Mouse (Mus musculus) hindbrain, postnatal 0 days (tissue): ENCODE data around the gene Gapdhs. TPM values are rescaled to one million over a fixed set of nuclear protein-coding genes. Genes with fewer than 3 reads are reported as not detected.

Experiments used
- ATAC-seq: fragments of 200-750 bp; cut with Nextera tagmentation; 2 replicates; pipeline ENCODE4 v1.8.0; 2017; ENCODE audit warnings: mild to moderate bottlenecking, moderate TSS enrichment, moderate library complexity
- DNase-seq: peaks from one replicate; pipeline ENCODE4 v3.0.0-alpha.2; 2015; ENCODE audit warnings: low spot score
- H3K27ac ChIP-seq: fragments of 300-500 bp; sonication (generic); 2 replicates; pipeline ENCODE4 v1.5.1; 2014; ENCODE audit warnings: mild to moderate bottlenecking
- H3K27me3 ChIP-seq: fragments of 300-500 bp; sonication (generic); 2 replicates; pipeline ENCODE4 v1.6.1; 2014; ENCODE audit warnings: low read length, mixed read lengths; ENCODE audit not compliant: insufficient read depth
- H3K36me3 ChIP-seq: fragments of 300-500 bp; sonication (generic); 2 replicates; pipeline ENCODE4 v1.6.1; 2014; ENCODE audit warnings: low read length, mixed read lengths; ENCODE audit not compliant: insufficient read depth
- H3K4me1 ChIP-seq: fragments of 300-500 bp; sonication (generic); 2 replicates; pipeline ENCODE4 v1.6.1; 2014; ENCODE audit warnings: antibody characterized with exemption, low read length, mixed read lengths; ENCODE audit not compliant: insufficient read depth
- H3K4me2 ChIP-seq: fragments of 300-500 bp; sonication (generic); 2 replicates; pipeline ENCODE4 v1.6.1; 2014; ENCODE audit warnings: low read depth, mild to moderate bottlenecking, low read length, moderate library complexity, mixed read lengths
- H3K4me3 ChIP-seq: fragments of 300-500 bp; sonication (generic); 2 replicates; pipeline ENCODE4 v1.5.1; 2014; ENCODE audit warnings: low read length
- H3K9ac ChIP-seq: fragments of 300-500 bp; sonication (generic); replicated peaks from 2 replicates; pipeline ENCODE4 v1.6.1; 2014; ENCODE audit warnings: mild to moderate bottlenecking, low read length, moderate library complexity, mixed read lengths
- H3K9me3 ChIP-seq: fragments of 300-500 bp; sonication (generic); 2 replicates; pipeline ENCODE4 v1.6.1; 2016; ENCODE audit warnings: low read length, mixed read lengths
- CTCF ChIP-seq: IDR thresholded peaks from 2 replicates; pipeline ENCODE4 v1.5.1; 2016; ENCODE audit warnings: antibody characterized with exemption, control low read depth, low read depth
- WGBS: fragments of 180-500 bp; shearing (Covaris S2); extraction: QIAGEN DNeasy Blood & Tissue Kit; methylation state at CpG from one replicate; pipeline ENCODE4 v1.1.7; 2014; 5-methylcytosine and 5-hydroxymethylcytosine counted together
- polyA plus RNA-seq: library from polyadenylated mRNA; unstranded; fragments of >200 nt; fragmentation: Nextera tagmentation; extraction: Ambion mirVana; gene quantifications from 2 replicates; pipeline ENCODE4 v1.2.1, GENCODE M21; 2015
- total RNA-seq: library from RNA; depleted of rRNA; stranded (reverse); fragments of >200 nt; gene quantifications from 2 replicates; pipeline ENCODE4 v1.2.3, GENCODE M21; 2014

Gene Gapdhs
- total and polyA plus RNA-seq, 2 experiments from 2014 or later = 0.69 TPM; not detected in 1

DNA sequence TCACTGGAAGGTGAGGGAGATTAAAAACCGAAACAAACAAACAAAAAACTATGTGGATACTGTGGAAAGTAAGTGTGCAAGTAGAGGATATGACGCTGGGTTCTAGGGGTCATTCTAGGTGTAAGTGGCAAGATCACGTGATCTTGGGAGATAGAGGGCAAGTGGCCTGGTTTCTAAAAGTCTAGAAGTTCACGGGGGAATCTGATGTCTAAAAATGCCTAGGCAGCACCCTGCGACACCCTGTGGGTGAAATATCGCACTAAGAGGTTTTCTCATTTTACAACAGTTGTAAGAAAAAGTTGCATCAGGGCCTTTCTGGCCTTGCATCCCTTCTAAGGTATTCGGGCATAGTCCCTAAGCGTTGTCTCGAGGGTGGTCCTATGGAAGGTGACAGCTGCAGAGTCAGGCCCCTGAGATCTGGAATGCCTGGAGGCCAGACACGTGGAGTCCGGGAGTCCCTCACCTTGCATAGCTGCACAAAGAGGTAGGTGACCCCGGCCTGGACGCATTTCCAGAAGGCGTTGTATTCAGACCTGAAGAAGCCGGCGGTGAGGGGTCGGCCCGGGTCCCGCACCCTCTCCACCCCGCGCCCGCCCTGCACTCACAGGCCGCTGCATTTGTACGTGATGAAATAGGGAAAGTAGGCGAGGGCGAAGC lies 14.6 kb downstream of the Gapdhs start:
- Histone ChIP-seq H3K9me3 (no peaks in the 10 kb centered on the region), H3K9ac (peak overlapping the region; percentile 82), H3K27ac (peak overlapping the region; percentile 86), H3K36me3 (peaks cover 20% of the 10 kb centered on the region), H3K27me3 (no peaks in the 10 kb centered on the region), H3K4me1 (peaks cover 7% of the 10 kb centered on the region; the same call in 1 of the 2 replicates), H3K4me2 (peak overlapping the region; percentile 83), H3K4me3 (peak overlapping the region; percentile 72)
- no peak for DNase-seq
- TF ChIP-seq CTCF = 0 out of 2 replicates have a peak, but pooled peaks have one; percentile 7
- no peak; the same call in 1 of the 2 replicates for ATAC-seq
- 9% methylated on average over 26 of the region's 26 CpGs for WGBS

DNA sequence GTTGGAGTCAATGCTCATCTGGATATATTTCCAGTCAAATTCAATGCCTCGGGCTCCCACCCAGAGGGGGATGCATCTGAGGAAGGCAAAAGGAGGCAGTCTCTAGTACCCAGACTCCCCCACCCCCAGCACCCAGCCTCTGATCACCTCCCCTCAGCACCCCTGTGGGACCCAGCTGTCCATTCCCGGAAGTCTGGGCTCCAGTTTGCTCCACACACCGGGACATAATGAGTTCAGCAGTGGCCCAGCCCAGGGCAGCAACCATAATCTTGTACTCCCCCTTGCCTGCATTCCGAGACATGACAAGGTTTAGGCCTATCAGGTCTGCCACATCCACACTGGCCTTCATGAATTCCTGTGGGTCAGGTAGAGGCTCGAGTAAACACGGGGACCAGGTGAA lies 15.3 kb downstream of the Gapdhs start:
- H3K27ac ChIP-seq = no peak overlapping the region
- DNase-seq (no peak), ATAC-seq (no peak)
- TF ChIP-seq CTCF = no peak
- H3K4me1 ChIP-seq = peaks cover 7% of the 10 kb centered on the region; the same call in 1 of the 2 replicates
- H3K4me3 ChIP-seq = peak overlapping the region; percentile 72; the same call in 1 of the 2 replicates
- peaks cover 18% of the 10 kb centered on the region for H3K36me3 ChIP-seq
- H3K9ac ChIP-seq = peak overlapping the region; percentile 82; the same call in 1 of the 2 replicates
- no peaks in the 10 kb centered on the region for H3K27me3 ChIP-seq
- peak overlapping the region; percentile 83 for H3K4me2 ChIP-seq
- H3K9me3 ChIP-seq = no peaks in the 10 kb centered on the region
- WGBS = 88% methylated on average over 6 of the region's 6 CpGs

DNA sequence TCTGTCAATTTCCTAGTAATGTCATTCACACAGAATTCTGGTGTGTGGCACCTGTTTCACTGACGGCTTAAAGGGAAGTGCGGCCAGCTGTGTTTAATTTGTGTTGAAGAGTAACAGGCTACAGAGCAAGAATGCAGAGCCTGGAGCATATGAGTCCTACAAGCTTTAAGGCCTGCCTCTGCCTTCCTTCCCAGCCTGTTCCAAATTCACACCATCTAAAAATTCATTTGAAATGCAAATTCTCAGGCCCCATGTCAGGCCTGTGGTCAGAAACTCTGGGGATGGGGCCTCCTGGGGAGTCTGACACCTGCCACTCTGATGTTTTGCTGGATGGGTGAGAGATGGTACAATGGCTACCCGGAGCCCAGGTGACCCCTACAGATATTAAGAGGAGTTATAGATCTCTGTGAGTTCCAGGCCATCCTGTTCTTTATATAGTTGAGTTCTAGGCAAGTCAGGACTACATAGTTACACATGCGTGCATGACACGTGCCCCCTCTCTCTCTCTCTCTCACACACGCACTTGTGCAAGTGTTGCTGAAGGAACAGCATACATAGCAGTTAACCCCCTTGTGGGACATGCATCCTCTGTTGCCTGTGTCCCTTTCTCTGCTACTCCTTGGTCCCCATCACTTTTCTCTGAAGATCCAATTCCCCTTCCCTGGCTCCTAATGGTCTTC lies 20.1 kb downstream of the Gapdhs start:
- WGBS = 67% methylated on average over 6 of the region's 6 CpGs
- Histone ChIP-seq H3K9me3 (no peaks in the 10 kb centered on the region), H3K9ac (no peak overlapping the region), H3K27ac (no peak overlapping the region), H3K4me2 (no peak overlapping the region), H3K4me3 (no peak overlapping the region), H3K36me3 (peaks cover 9% of the 10 kb centered on the region), H3K4me1 (peaks cover 4% of the 10 kb centered on the region; the same call in 1 of the 2 replicates), H3K27me3 (no peaks in the 10 kb centered on the region)
- DNase-seq = no peak
- no peak for TF ChIP-seq CTCF
- ATAC-seq = no peak

DNA sequence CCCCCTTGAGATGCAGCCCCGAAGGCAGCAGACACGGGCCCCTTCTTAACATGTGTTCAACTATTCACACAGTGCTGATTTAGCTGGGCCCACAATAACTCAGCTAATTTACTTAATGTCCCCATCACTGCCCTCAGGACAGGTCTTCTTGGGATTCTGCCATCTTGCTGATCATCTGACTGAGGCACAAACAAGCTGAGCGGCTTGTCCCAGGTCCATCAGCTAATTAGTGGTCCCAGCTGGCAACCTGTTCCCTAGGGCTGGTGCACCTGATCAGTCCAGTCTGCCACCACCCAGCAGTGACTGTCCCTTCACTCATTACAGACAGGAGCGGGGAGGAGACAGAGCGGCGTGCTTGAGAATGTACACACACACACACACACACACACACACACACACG lies 22.2 kb downstream of the Gapdhs start:
- Histone ChIP-seq H3K36me3 (no peaks in the 10 kb centered on the region), H3K9ac (no peak overlapping the region), H3K4me1 (peaks cover 12% of the 10 kb centered on the region; the same call in 1 of the 2 replicates), H3K27ac (no peak overlapping the region), H3K9me3 (no peaks in the 10 kb centered on the region), H3K27me3 (no peaks in the 10 kb centered on the region), H3K4me3 (no peak overlapping the region), H3K4me2 (no peak overlapping the region)
- ATAC-seq (no peak), DNase-seq (peak; percentile 56)
- TF ChIP-seq CTCF = no peak
- 58% methylated on average over 7 of the region's 7 CpGs for WGBS

DNA sequence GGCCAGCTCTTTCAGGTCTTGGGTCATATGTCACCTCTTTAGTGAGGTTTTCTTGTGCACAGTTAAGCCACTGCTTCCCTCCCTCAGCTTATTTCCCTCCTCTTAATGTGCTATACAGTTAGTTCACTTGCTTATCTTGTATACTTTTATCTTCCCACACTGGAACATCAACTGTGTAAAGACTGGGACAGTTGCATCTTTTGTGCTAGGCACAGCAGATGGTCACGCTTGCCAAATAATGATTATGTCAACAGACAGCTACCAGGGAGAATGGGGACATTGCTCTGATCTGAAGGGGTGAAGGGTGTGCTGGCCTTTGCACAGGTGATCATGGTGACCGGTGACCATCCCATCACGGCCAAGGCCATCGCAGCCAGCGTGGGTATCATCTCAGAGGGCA lies 23.8 kb downstream of the Gapdhs start:
- H3K36me3 ChIP-seq = no peaks in the 10 kb centered on the region
- H3K27me3 ChIP-seq = no peaks in the 10 kb centered on the region
- H3K9ac ChIP-seq = no peak overlapping the region
- 92% methylated on average over 5 of the region's 5 CpGs for WGBS
- DNase-seq (no peak), ATAC-seq (no peak)
- H3K4me2 ChIP-seq = no peak overlapping the region
- no peak for TF ChIP-seq CTCF
- no peaks in the 10 kb centered on the region for H3K9me3 ChIP-seq
- H3K4me3 ChIP-seq = no peak overlapping the region
- H3K27ac ChIP-seq = no peak overlapping the region
- H3K4me1 ChIP-seq = peaks cover 12% of the 10 kb centered on the region; the same call in 1 of the 2 replicates

DNA sequence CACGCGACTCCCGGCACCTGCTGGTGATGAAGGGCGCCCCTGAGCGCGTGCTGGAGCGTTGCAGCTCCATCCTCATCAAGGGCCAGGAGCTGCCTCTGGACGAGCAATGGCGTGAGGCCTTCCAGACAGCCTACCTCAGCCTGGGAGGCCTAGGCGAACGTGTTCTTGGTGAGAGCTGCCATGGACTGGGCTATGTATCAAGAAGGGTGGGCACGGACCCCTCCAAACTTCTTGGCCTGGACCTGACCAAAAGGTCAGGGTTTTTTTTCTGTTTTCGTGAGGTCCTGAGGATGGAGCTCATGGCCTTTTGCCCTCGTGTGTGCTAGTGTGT lies 25.8 kb downstream of the Gapdhs start:
- Histone ChIP-seq H3K4me1 (peaks cover 12% of the 10 kb centered on the region; the same call in 1 of the 2 replicates), H3K27me3 (no peaks in the 10 kb centered on the region), H3K4me2 (peak overlapping the region; percentile 63), H3K27ac (no peak overlapping the region), H3K9me3 (no peaks in the 10 kb centered on the region), H3K36me3 (no peaks in the 10 kb centered on the region), H3K9ac (0 out of 2 replicates have a peak overlapping the region, but pooled peaks have one; percentile 24), H3K4me3 (peak overlapping the region; percentile 34)
- no peak for ATAC-seq
- WGBS = 7% methylated on average over 14 of the region's 14 CpGs
- DNase-seq = no peak
- peak; percentile 32; the same call in 1 of the 2 replicates for TF ChIP-seq CTCF
